Mouse (Mus musculus) heart, postnatal 0 days (tissue): ENCODE measurements around the gene Olfr1349.

Experiments
- CTCF ChIP-seq: IDR thresholded peaks from 2 replicates; pipeline ENCODE4 v1.5.1; 2016; ENCODE audit warnings: antibody characterized with exemption, control low read depth, low read depth
- EP300 ChIP-seq: IDR thresholded peaks from 2 replicates; pipeline ENCODE4 v1.6.1; 2016; ENCODE audit warnings: antibody characterized with exemption, low read depth

DNA sequence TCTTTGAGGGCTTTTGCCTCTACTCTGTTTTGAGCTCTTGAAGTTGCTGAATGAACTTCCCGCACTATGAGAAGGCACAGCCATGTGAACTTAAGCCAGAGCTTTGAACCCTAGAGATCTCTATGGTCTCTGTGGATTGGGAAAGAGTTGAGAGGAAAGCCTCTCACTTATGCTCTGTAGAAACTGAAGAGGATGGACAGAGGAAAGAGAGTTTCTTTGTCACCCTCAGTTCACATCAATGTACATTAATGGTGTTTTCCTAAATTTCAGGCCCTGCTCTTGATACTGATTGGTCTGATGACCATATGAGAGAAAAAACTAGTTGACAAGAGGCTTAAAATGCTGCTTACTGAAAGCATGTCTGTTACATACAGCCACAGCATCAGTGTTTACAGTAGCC is 14.1 kb downstream of the Olfr1349 start, which contains the start of gene Olfr1348:
- TF ChIP-seq CTCF, result no peak
- TF ChIP-seq EP300, result no peak
